Mouse (Mus musculus) liver, embryonic 14.5 days (tissue): ENCODE measurements around the gene Slc6a13.

Experiments
- CTCF ChIP-seq: IDR thresholded peaks from 2 replicates; pipeline ENCODE4 v1.5.1; 2016; ENCODE audit warnings: antibody characterized with exemption, low read depth, control low read depth
- EP300 ChIP-seq: IDR thresholded peaks from 2 replicates; pipeline ENCODE4 v1.6.1; 2016; ENCODE audit warnings: antibody characterized with exemption, low read depth

GRCm38 (mm10) chr6:121284132-121284531 lies 15.9 kb upstream of the Slc6a13 start:
- TF ChIP-seq CTCF: no peak
- no peak for TF ChIP-seq EP300
